Mouse (Mus musculus) stomach, embryonic 16.5 days (tissue): Measurements from ENCODE around the gene Fam216a. TPM values are rescaled to one million over a fixed set of nuclear protein-coding genes. Genes with fewer than 3 reads are reported as not detected.
A peak's percentile ranks its signal among the peaks of the same experiment; 100 is the strongest.

Source experiments
- ATAC-seq: fragments of 200-750 bp; cut with Nextera tagmentation; 2 replicates; pipeline ENCODE4 v1.8.0; 2017; ENCODE audit warnings: moderate number of reproducible peaks, moderate TSS enrichment; ENCODE audit not compliant: insufficient read depth, low FRiP score
- H3K27ac ChIP-seq: fragments of 300-500 bp; sonication (generic); 2 replicates; pipeline ENCODE4 v1.5.1; 2014; ENCODE audit warnings: low read length
- H3K27me3 ChIP-seq: fragments of 300-500 bp; sonication (generic); 2 replicates; pipeline ENCODE4 v1.6.1; 2014; ENCODE audit warnings: low read length, control low read depth, mixed read lengths; ENCODE audit not compliant: control insufficient read depth, insufficient read depth
- H3K36me3 ChIP-seq: fragments of 300-500 bp; sonication (generic); 2 replicates; pipeline ENCODE4 v1.6.1; 2014; ENCODE audit warnings: low read length; ENCODE audit not compliant: control insufficient read depth, insufficient read depth
- H3K4me1 ChIP-seq: fragments of 300-500 bp; sonication (generic); 2 replicates; pipeline ENCODE4 v1.6.1; 2014; ENCODE audit warnings: low read length, control low read depth, mixed read lengths; ENCODE audit not compliant: control insufficient read depth, insufficient read depth
- H3K4me2 ChIP-seq: fragments of 300-500 bp; sonication (generic); 2 replicates; pipeline ENCODE4 v1.6.1; 2014; ENCODE audit warnings: low read depth, low read length, mixed read lengths
- H3K4me3 ChIP-seq: fragments of 300-500 bp; sonication (generic); replicated peaks from 2 replicates; pipeline ENCODE4 v1.5.1; 2014; ENCODE audit warnings: mild to moderate bottlenecking, low read length
- H3K9ac ChIP-seq: fragments of 300-500 bp; sonication (generic); 2 replicates; pipeline ENCODE4 v1.6.1; 2014; ENCODE audit warnings: low read length
- H3K9me3 ChIP-seq: fragments of 300-500 bp; sonication (generic); replicated peaks from 2 replicates; pipeline ENCODE4 v1.6.1; 2016; ENCODE audit warnings: low read length, control low read depth; ENCODE audit not compliant: control insufficient read depth
- WGBS: fragments of 180-500 bp; shearing (Covaris S2); extraction: QIAGEN DNeasy Blood & Tissue Kit; methylation state at CpG from one replicate; pipeline ENCODE4 v1.1.7; 2014; 5-methylcytosine and 5-hydroxymethylcytosine counted together
- polyA plus RNA-seq: library from polyadenylated mRNA; unstranded; fragments of >200 nt; fragmentation: Nextera tagmentation; extraction: Ambion mirVana; gene quantifications from 2 replicates; pipeline ENCODE4 v1.2.1, GENCODE M21; 2015

The Fam216a gene
- polyA plus RNA-seq, 1 experiment from 2014 or later, result 35.8 TPM

- H3K27me3 ChIP-seq, result no peaks in the 10 kb centered on the region
- no peak overlapping the region for H3K4me2 ChIP-seq
- H3K9me3 ChIP-seq, result no peaks in the 10 kb centered on the region
- peaks cover 7% of the 10 kb centered on the region; the same call in 1 of the 2 replicates for H3K4me1 ChIP-seq
- H3K4me3 ChIP-seq, result no peak overlapping the region
- no peak for ATAC-seq
- peaks cover 11% of the 10 kb centered on the region for H3K36me3 ChIP-seq
- H3K27ac ChIP-seq, result no peak overlapping the region
- no peak overlapping the region for H3K9ac ChIP-seq
- 87% methylated on average over 4 of the region's 4 CpGs for WGBS
Measured at GRCm38 (mm10) chr5:122377101-122377833, 5.1 kb upstream of the Fam216a start.

- WGBS, result 6% methylated on average over 5 of the region's 5 CpGs
- peaks cover 2% of the 10 kb centered on the region; the same call in 1 of the 2 replicates for H3K36me3 ChIP-seq
- no peaks in the 10 kb centered on the region for H3K27me3 ChIP-seq
- H3K9me3 ChIP-seq, result no peaks in the 10 kb centered on the region
- H3K4me1 ChIP-seq, result peaks cover 10% of the 10 kb centered on the region
- peak overlapping the region; percentile 88 for H3K4me3 ChIP-seq
- H3K4me2 ChIP-seq, result peak overlapping the region; percentile 94
- H3K9ac ChIP-seq, result peak overlapping the region; percentile 91
- ATAC-seq, result no peak
- H3K27ac ChIP-seq, result peak overlapping the region; percentile 95
Measured at GRCm38 (mm10) chr5:122372878-122373277, 714 bp upstream of the Fam216a start.

- Histone ChIP-seq H3K36me3 (peaks cover 12% of the 10 kb centered on the region), H3K27ac (peak within 1 kb of the TSS; percentile 95)
- under 1% methylated on average over 39 of the region's 46 CpGs for WGBS
Measured at GRCm38 (mm10) chr5:122371591-122372191, 473 bp downstream of the Fam216a start, which contains the start of gene Gpn3. TSS of gene Gpn3 (plus strand) at chr5:122371876.

GRCm38 (mm10) chr5:122354492-122355067 is 17.6 kb downstream of the Fam216a start:
- ATAC-seq, result peak; percentile 66; the same call in 1 of the 2 replicates
- Histone ChIP-seq H3K9me3 (no peaks in the 10 kb centered on the region), H3K36me3 (0 out of 2 replicates have a peak, but pooled peaks cover 3% of the 10 kb centered on the region), H3K27ac (peak overlapping the region; percentile 57), H3K9ac (peak overlapping the region; percentile 96), H3K27me3 (no peaks in the 10 kb centered on the region), H3K4me2 (peak overlapping the region; percentile 85), H3K4me1 (peaks cover 6% of the 10 kb centered on the region; the same call in 1 of the 2 replicates), H3K4me3 (peak overlapping the region; percentile 96)
- under 1% methylated on average over 57 of the region's 57 CpGs for WGBS

More at GRCm38 (mm10) chr5:122371591-122372191, 473 bp downstream of the Fam216a start, which contains the start of gene Gpn3:
- peak within 1 kb of the TSS; percentile 94 for H3K4me2 ChIP-seq
- peak within 1 kb of the TSS; percentile 88 for H3K4me3 ChIP-seq
- ATAC-seq, result peak; percentile 76
- H3K4me1 ChIP-seq, result peaks cover 10% of the 10 kb centered on the region
- peak within 1 kb of the TSS; percentile 91 for H3K9ac ChIP-seq
- H3K27me3 ChIP-seq, result no peaks in the 10 kb centered on the region
- no peaks in the 10 kb centered on the region for H3K9me3 ChIP-seq

- ATAC-seq, result peak; percentile 92
- Histone ChIP-seq H3K36me3 (no peaks in the 10 kb centered on the region), H3K9me3 (no peaks in the 10 kb centered on the region), H3K27ac (peak within 1 kb of the TSS; percentile 69), H3K4me2 (peak within 1 kb of the TSS; percentile 91), H3K4me1 (peaks cover 6% of the 10 kb centered on the region; the same call in 1 of the 2 replicates), H3K27me3 (no peaks in the 10 kb centered on the region), H3K9ac (peak within 1 kb of the TSS; percentile 96), H3K4me3 (peak within 1 kb of the TSS; percentile 96)
- under 1% methylated on average over 51 of the region's 51 CpGs for WGBS
Measured at GRCm38 (mm10) chr5:122353807-122354491, 18.2 kb downstream of the Fam216a start, which contains the start of the genes Rad9b and Vps29. TSS of gene Rad9b (minus strand) at chr5:122354233. TSS of gene Vps29 (plus strand) at chr5:122354369.

- Histone ChIP-seq H3K9me3 (no peaks in the 10 kb centered on the region), H3K4me1 (no peaks in the 10 kb centered on the region), H3K27ac (no peak overlapping the region), H3K9ac (no peak overlapping the region), H3K4me2 (no peak overlapping the region), H3K4me3 (no peak overlapping the region), H3K36me3 (no peaks in the 10 kb centered on the region), H3K27me3 (no peaks in the 10 kb centered on the region)
- WGBS, result 80% methylated on average over 4 of the region's 4 CpGs
- no peak for ATAC-seq
Measured at GRCm38 (mm10) chr5:122345777-122346176, 26.4 kb downstream of the Fam216a start.

GRCm38 (mm10) chr5:122344260-122344659 is 27.9 kb downstream of the Fam216a start:
- H3K36me3 ChIP-seq, result no peaks in the 10 kb centered on the region
- H3K4me1 ChIP-seq, result no peaks in the 10 kb centered on the region
- H3K27ac ChIP-seq, result no peak overlapping the region
- 4% methylated on average over 5 of the region's 5 CpGs for WGBS
- peak; percentile 37; the same call in 1 of the 2 replicates for ATAC-seq
- H3K9me3 ChIP-seq, result no peaks in the 10 kb centered on the region
- no peak overlapping the region for H3K4me3 ChIP-seq
- no peak overlapping the region for H3K4me2 ChIP-seq
- H3K9ac ChIP-seq, result no peak overlapping the region
- H3K27me3 ChIP-seq, result no peaks in the 10 kb centered on the region

- H3K4me2 ChIP-seq, result no peak overlapping the region
- no peak overlapping the region for H3K4me3 ChIP-seq
- ATAC-seq, result no peak
- H3K4me1 ChIP-seq, result no peaks in the 10 kb centered on the region
- no peak overlapping the region for H3K27ac ChIP-seq
- WGBS, result 51% methylated on average over 7 of the region's 7 CpGs
- H3K9ac ChIP-seq, result no peak overlapping the region
- H3K27me3 ChIP-seq, result no peaks in the 10 kb centered on the region
- H3K36me3 ChIP-seq, result no peaks in the 10 kb centered on the region
- no peaks in the 10 kb centered on the region for H3K9me3 ChIP-seq
Measured at GRCm38 (mm10) chr5:122343768-122344167, 28.4 kb downstream of the Fam216a start.
